Mouse (Mus musculus): ENCODE results near the gene 4930470P17Rik.

DNA sequence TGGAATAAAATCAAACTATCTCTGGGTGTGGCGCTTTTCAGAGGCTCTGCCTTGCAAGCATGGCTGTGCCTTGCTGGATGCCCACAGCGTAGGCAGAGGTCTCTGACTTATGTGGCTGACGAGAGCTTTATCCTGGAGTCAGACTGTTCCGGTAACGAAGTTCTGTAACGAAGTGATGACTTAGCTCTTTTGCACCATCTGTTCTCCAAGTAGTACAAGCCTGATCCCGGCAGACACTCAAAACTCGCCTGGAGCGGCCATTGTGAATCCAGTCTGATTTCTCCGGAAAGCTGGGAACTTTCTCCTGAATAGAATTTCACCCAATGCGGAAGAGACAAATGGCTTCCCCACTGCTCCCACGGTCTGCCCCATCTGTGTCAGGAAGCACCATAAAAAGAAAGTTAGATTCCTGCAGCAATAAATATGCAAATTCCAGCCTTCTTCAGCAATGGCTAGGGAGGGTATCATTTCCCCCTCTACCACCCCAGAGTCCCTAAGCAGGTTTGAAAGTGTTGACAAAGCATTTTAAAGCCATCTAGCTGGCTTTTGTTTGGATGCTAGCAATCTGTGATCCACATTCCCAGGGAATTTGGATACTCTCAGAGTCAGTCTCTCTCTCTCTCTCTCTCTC, 17.2 kb upstream of the 4930470P17Rik start:
- TF ChIP-seq POLR2A (IDR thresholded peaks at IDR 0.05; ENCODE audit: insufficient read depth, low read length) (no peak), CTCF (IDR thresholded peaks at IDR 0.05; ENCODE audit: low read depth, low read length) (no peak)

Data from ES-Bruce4 (cell line).